Mouse (Mus musculus): ENCODE results near the gene Zfp759.

GRCm38 (mm10) chr13:67124460-67124859, 3.0 kb downstream of the Zfp759 start:
- TF ChIP-seq CTCF (IDR thresholded peaks at IDR 0.05; ENCODE audit: low read depth), result no peak
- TF ChIP-seq EP300 (IDR thresholded peaks at IDR 0.05; ENCODE audit: low read depth), result no peak

All from heart, postnatal 0 days (tissue).